Mouse (Mus musculus): Measurements from ENCODE around the gene Chd3.

Chd3 gene

GRCm38 (mm10) chr11:69406282-69406681 lies 37.1 kb upstream of the Chd3 start:
- DNase-seq, result peak in 1 of 2 experiments; percentile 24

GRCm38 (mm10) chr11:69405397-69406200 lies 36.4 kb upstream of the Chd3 start:
- no peak for DNase-seq

- DNase-seq, result no peak
Measured at GRCm38 (mm10) chr11:69404595-69405396, 35.6 kb upstream of the Chd3 start.

GRCm38 (mm10) chr11:69403691-69404594 lies 34.7 kb upstream of the Chd3 start:
- peak in 1 of 2 experiments; percentile 37 for DNase-seq

- DNase-seq, result peak in 1 of 2 experiments; percentile 22
Measured at GRCm38 (mm10) chr11:69401987-69402386, 32.8 kb upstream of the Chd3 start.

- peak; percentile 90 to 91 for DNase-seq
Measured at GRCm38 (mm10) chr11:69401210-69401637, 32.0 kb upstream of the Chd3 start.

GRCm38 (mm10) chr11:69400083-69400850 lies 31.1 kb upstream of the Chd3 start:
- DNase-seq, result peak in 1 of 2 experiments; percentile 31

- DNase-seq, result peak; percentile 22 to 56
Measured at GRCm38 (mm10) chr11:69399201-69400082, 30.2 kb upstream of the Chd3 start.

- peak in 1 of 2 experiments; percentile 43 for DNase-seq
Measured at GRCm38 (mm10) chr11:69398486-69399200, 29.4 kb upstream of the Chd3 start.

GRCm38 (mm10) chr11:69398059-69398458 lies 28.9 kb upstream of the Chd3 start, which contains the start of gene Tmem88:
Tmem88 (minus strand) TSS chr11:69398234.
- DNase-seq, result peak; percentile 73 to 76

GRCm38 (mm10) chr11:69397581-69398057 lies 28.4 kb upstream of the Chd3 start:
- peak; percentile 55 to 70 for DNase-seq

GRCm38 (mm10) chr11:69396772-69397171 lies 27.6 kb upstream of the Chd3 start:
- DNase-seq, result peak; percentile 73 to 82

GRCm38 (mm10) chr11:69395634-69396373 lies 26.6 kb upstream of the Chd3 start:
- DNase-seq, result peak; percentile 96 to 97

- DNase-seq, result peak; percentile 91
Measured at GRCm38 (mm10) chr11:69395235-69395633, 26.0 kb upstream of the Chd3 start, which contains the start of the genes Naa38 and Cyb5d1. Naa38 (plus strand) TSS chr11:69395487. Cyb5d1 (minus strand) TSS chr11:69395631.

GRCm38 (mm10) chr11:69394591-69395167 lies 25.5 kb upstream of the Chd3 start:
- DNase-seq, result peak in 1 of 2 experiments; percentile 23

- DNase-seq, result peak in 1 of 2 experiments; percentile 75
Measured at GRCm38 (mm10) chr11:69390400-69391034, 21.3 kb upstream of the Chd3 start.

- DNase-seq, result peak; percentile 31 to 61
Measured at GRCm38 (mm10) chr11:69389531-69390399, 20.6 kb upstream of the Chd3 start.
